Mouse (Mus musculus): ENCODE results near the gene Icam5.
"Not testable (repeated sequence)": the region's sequence is repeated elsewhere in the genome, so short reads cannot be mapped to it uniquely, and the experiment has no call there.

Gene Icam5

GRCm38 (mm10) chr9:21036666-21037065, 4.8 kb downstream of the Icam5 start:
- no peak for DNase-seq

GRCm38 (mm10) chr9:21037481-21037891, 5.6 kb downstream of the Icam5 start:
- DNase-seq, result no peak

GRCm38 (mm10) chr9:21039779-21040178, 7.9 kb downstream of the Icam5 start:
- no peak for DNase-seq

- DNase-seq, result no peak
Observed at GRCm38 (mm10) chr9:21041308-21041707, 9.4 kb downstream of the Icam5 start.

GRCm38 (mm10) chr9:21043563-21043962, 11.7 kb downstream of the Icam5 start:
- no peak for DNase-seq

GRCm38 (mm10) chr9:21044785-21045184, 12.9 kb downstream of the Icam5 start:
- DNase-seq, result not testable (repeated sequence)

- no peak for DNase-seq
Observed at GRCm38 (mm10) chr9:21045235-21045634, 13.4 kb downstream of the Icam5 start.

- no peak for DNase-seq
Observed at GRCm38 (mm10) chr9:21051578-21051977, 19.7 kb downstream of the Icam5 start.

GRCm38 (mm10) chr9:21062928-21063327, 31.1 kb downstream of the Icam5 start:
- DNase-seq, result no peak

GRCm38 (mm10) chr9:21067006-21067684, 35.3 kb downstream of the Icam5 start, which contains the start of gene Zglp1:
TSS of gene Zglp1 (minus strand) at chr9:21067093.
- no peak for DNase-seq

GRCm38 (mm10) chr9:21072641-21073040, 40.8 kb downstream of the Icam5 start:
- DNase-seq, result no peak

- peak; percentile 89 for DNase-seq
Observed at GRCm38 (mm10) chr9:21073044-21073840, 41.4 kb downstream of the Icam5 start, which contains the start of the genes Gm49373 and Fdx1l. TSS of gene Gm49373 (minus strand) at chr9:21073096. TSS of gene Fdx1l (minus strand) at chr9:21073614.

GRCm38 (mm10) chr9:21074173-21074572, 42.3 kb downstream of the Icam5 start:
- no peak for DNase-seq

GRCm38 (mm10) chr9:21075625-21076024, 43.8 kb downstream of the Icam5 start:
- DNase-seq, result no peak

- DNase-seq, result no peak
Observed at GRCm38 (mm10) chr9:21081127-21081526, 49.3 kb downstream of the Icam5 start.

- DNase-seq, result no peak
Observed at GRCm38 (mm10) chr9:21083324-21083723, 51.5 kb downstream of the Icam5 start.

Measured in cerebellum, adult 11-12 months (tissue).